Comparison of ENCODE assay signal across 1 mouse cellular context in the genomic region with DNA sequence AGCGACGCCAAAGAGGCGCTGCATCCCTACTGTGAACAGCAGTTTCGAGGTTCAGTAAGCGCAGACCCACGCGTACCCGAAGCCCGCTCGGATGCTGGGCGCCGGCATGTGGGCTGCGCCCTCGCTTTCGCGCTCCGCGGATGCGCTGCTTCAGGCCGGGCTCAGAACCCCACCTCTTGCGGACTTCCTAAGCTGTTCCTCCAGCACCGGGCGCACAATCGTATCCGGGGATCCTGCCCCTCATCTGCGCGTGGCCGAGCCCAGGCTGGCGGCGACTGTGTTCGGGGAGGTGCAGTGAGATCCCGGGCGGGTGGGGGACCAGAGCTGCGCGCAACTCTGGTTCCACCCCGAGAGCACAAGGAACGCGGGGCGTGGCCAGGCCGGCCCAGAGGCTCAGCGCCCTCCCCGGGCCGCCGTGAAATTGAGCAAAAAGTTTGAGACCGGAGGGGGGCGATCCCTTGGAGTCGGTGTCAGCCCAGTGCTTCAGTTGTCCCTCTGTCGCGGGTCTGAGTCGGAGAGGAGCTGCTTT.
A peak's percentile ranks its signal among the peaks of the same experiment; 100 is the strongest.
TF ChIP-seq lines count a peak whose summit lies in the region.

No protein-coding gene starts in this region.

TF ChIP-seq in MEL, 35 proteins besides CTCF, POLR2A, EP300 and RAD21 (continued from another document):
- TF ChIP-seq ELF1 (IDR thresholded peaks at IDR 0.05; ENCODE audit: low read depth, low read length), result no peak
- no peak; the same call in 1 of the 2 replicates for TF ChIP-seq MAX (IDR thresholded peaks at IDR 0.05; ENCODE audit: low read length)
- no peak for TF ChIP-seq MYC (IDR thresholded peaks at IDR 0.05; ENCODE audit: low read depth, low read length)
- peak; percentile 77; the same call in 1 of the 2 replicates for TF ChIP-seq ZMIZ1 (IDR thresholded peaks at IDR 0.05; ENCODE audit: low read depth, low read length)
- TF ChIP-seq GABPA (IDR thresholded peaks at IDR 0.05; ENCODE audit: low read depth, low read length), result no peak
- TF ChIP-seq CHD1 (IDR thresholded peaks at IDR 0.05; ENCODE audit: low read depth, low read length), result peak; percentile 55
- peak; percentile 61; the same call in 1 of the 2 replicates for TF ChIP-seq MXI1 (IDR thresholded peaks at IDR 0.05; ENCODE audit: low read depth, low read length)
- TF ChIP-seq SMC3 (IDR thresholded peaks at IDR 0.05; ENCODE audit: low read depth, low read length), result 0 out of 2 replicates have a peak, but pooled peaks have one; percentile 19
- TF ChIP-seq MAZ (IDR thresholded peaks at IDR 0.05; ENCODE audit: low read depth, low read length), result peak; percentile 91
- TF ChIP-seq NRF1 (IDR thresholded peaks at IDR 0.05; ENCODE audit: insufficient read depth, low read depth, low read length, poor library complexity, severe bottlenecking), result no peak
- TF ChIP-seq HCFC1 (IDR thresholded peaks at IDR 0.05; ENCODE audit: low read depth, low read length), result peak; percentile 35
- no peak for TF ChIP-seq KAT2A (conservative IDR thresholded peaks at IDR 0.05; ENCODE audit: low read depth, low read length)
- peak; percentile 82 for TF ChIP-seq SIN3A (IDR thresholded peaks at IDR 0.05; ENCODE audit: low read length)
- TF ChIP-seq UBTF (IDR thresholded peaks at IDR 0.05; ENCODE audit: borderline replicate concordance, insufficient read depth, low read depth, low read length), result peak; percentile 84; the same call in 1 of the 2 replicates
